In genomic region chr19:54043851-54044250, GRCm38 (mm10) we compare ENCODE assay signal across 8 mouse cellular contexts. TPM values are rescaled to one million over a fixed set of nuclear protein-coding genes. Genes with fewer than 3 reads are reported as not detected.
DNase-seq lines count a peak whose midpoint lies in the region; ATAC-seq and TF ChIP-seq lines count a peak whose summit lies in the region.

TSS of gene Adra2a (plus strand) at chr19:54044151.

- WGBS in heart, embryonic 11.5 days (ENCODE audit: insufficient replicate concordance) = 62% methylated on average over 5 of the region's 5 CpGs
- WGBS in hindbrain, embryonic 10.5 days = 74% methylated on average over 5 of the region's 5 CpGs
- 64% methylated on average over 5 of the region's 5 CpGs for WGBS in liver, embryonic 11.5 days

- no peak within 1 kb of the TSS for H3K27ac ChIP-seq in heart, embryonic 11.5 days (ENCODE audit: low read depth, low read length)
- H3K27ac ChIP-seq in hindbrain, embryonic 10.5 days = peak within 1 kb of the TSS; percentile 70
- H3K27ac ChIP-seq in liver, embryonic 11.5 days (ENCODE audit: low read depth, low read length) = no peak within 1 kb of the TSS

- H3K9ac ChIP-seq in heart, embryonic 11.5 days (ENCODE audit: low read depth, low read length) = peak within 1 kb of the TSS; percentile 58; the same call in 1 of the 2 replicates
- no peak within 1 kb of the TSS; the same call in 1 of the 2 replicates for H3K9ac ChIP-seq in liver, embryonic 11.5 days (ENCODE audit: low read depth, low read length)

- H3K9me3 ChIP-seq in heart, embryonic 11.5 days (replicated peaks; ENCODE audit: control insufficient read depth, low read length) = no peaks in the 10 kb centered on the region
- H3K9me3 ChIP-seq in E14TG2a.4 (ENCODE audit: low read length) = 0 out of 2 replicates have a peak, but pooled peaks cover 2% of the 10 kb centered on the region
- no peaks in the 10 kb centered on the region for H3K9me3 ChIP-seq in hindbrain, embryonic 10.5 days
- no peaks in the 10 kb centered on the region for H3K9me3 ChIP-seq in liver, embryonic 11.5 days (ENCODE audit: control insufficient read depth, low read length)

- no peak for DNase-seq in heart, adult 18-20 months
- no peak for DNase-seq in hindbrain, embryonic 10.5 days (ENCODE audit: low spot score)
- no peak for DNase-seq in liver, embryonic 11.5 days (ENCODE audit: low spot score)
- DNase-seq in thymus, postnatal 0 days (ENCODE audit: low spot score) = no peak
- no peak for DNase-seq in thymus, adult 18-20 months
- no peak for DNase-seq in natural killer cell, adult 2 months (ENCODE audit: low spot score in 2 of 2)

- H3K4me3 ChIP-seq in heart, embryonic 11.5 days (ENCODE audit: low read depth, low read length) = peak within 1 kb of the TSS; percentile 56
- H3K4me3 ChIP-seq in E14TG2a.4 (replicated peaks; ENCODE audit: low read length) = peak within 1 kb of the TSS; percentile 79
- peak within 1 kb of the TSS; percentile 60 for H3K4me3 ChIP-seq in hindbrain, embryonic 10.5 days
- H3K4me3 ChIP-seq in liver, embryonic 11.5 days (ENCODE audit: low read depth, low read length) = peak within 1 kb of the TSS; percentile 46

- H3K4me1 ChIP-seq in heart, embryonic 11.5 days (ENCODE audit: control insufficient read depth, insufficient read depth, low read length) = peaks cover 34% of the 10 kb centered on the region
- H3K4me1 ChIP-seq in E14TG2a.4 (replicated peaks; ENCODE audit: low read depth, low read length) = peaks cover 54% of the 10 kb centered on the region
- peaks cover 45% of the 10 kb centered on the region for H3K4me1 ChIP-seq in hindbrain, embryonic 10.5 days (replicated peaks)
- peaks cover 25% of the 10 kb centered on the region for H3K4me1 ChIP-seq in liver, embryonic 11.5 days (replicated peaks; ENCODE audit: control insufficient read depth, insufficient read depth, low read length)

- no peak for TF ChIP-seq CTCF in E14TG2a.4 (conservative IDR thresholded peaks at IDR 0.05; ENCODE audit: low read length)

- H3K27me3 ChIP-seq in heart, embryonic 11.5 days (ENCODE audit: control insufficient read depth, insufficient read depth, low read length) = peaks cover 42% of the 10 kb centered on the region
- H3K27me3 ChIP-seq in E14TG2a.4 (ENCODE audit: insufficient read depth, low read length) = peaks cover 53% of the 10 kb centered on the region
- peaks cover 44% of the 10 kb centered on the region for H3K27me3 ChIP-seq in hindbrain, embryonic 10.5 days (ENCODE audit: insufficient read depth, poor library complexity, severe bottlenecking)
- H3K27me3 ChIP-seq in liver, embryonic 11.5 days (replicated peaks; ENCODE audit: control insufficient read depth, insufficient read depth, low read length) = peaks cover 44% of the 10 kb centered on the region

- H3K4me2 ChIP-seq in heart, embryonic 11.5 days = peak within 1 kb of the TSS; percentile 96
- H3K4me2 ChIP-seq in liver, embryonic 11.5 days = peak within 1 kb of the TSS; percentile 78

- ATAC-seq in heart, embryonic 11.5 days (replicated peaks; ENCODE audit: insufficient number of reproducible peaks, low FRiP score, low TSS enrichment) = no peak
- ATAC-seq in liver, embryonic 11.5 days (replicated peaks; ENCODE audit: low FRiP score) = no peak

- no peaks in the 10 kb centered on the region for H3K36me3 ChIP-seq in heart, embryonic 11.5 days (ENCODE audit: control insufficient read depth, insufficient read depth, low read length)
- H3K36me3 ChIP-seq in E14TG2a.4 (ENCODE audit: insufficient read depth, low read length) = no peaks in the 10 kb centered on the region
- no peaks in the 10 kb centered on the region for H3K36me3 ChIP-seq in hindbrain, embryonic 10.5 days
- no peaks in the 10 kb centered on the region for H3K36me3 ChIP-seq in liver, embryonic 11.5 days (ENCODE audit: control insufficient read depth, insufficient read depth, low read length)

RNA-seq across cellular contexts. Expression of gene Adra2a, which starts in this region (rescaled TPM):
- 0.10 TPM in 1 of 2 replicates, not detected in the other for polyA plus RNA-seq in heart, embryonic 11.5 days (2014; fragmentation: Nextera tagmentation; extraction: Ambion mirVana)
- under 1 TPM; 0.20 to 0.41 TPM for total RNA-seq in heart, adult 18-20 months (2021)
- polyA plus RNA-seq in hindbrain, embryonic 10.5 days (2016; fragmentation: Nextera tagmentation; extraction: Ambion mirVana) = 0.65 and 1.8 TPM in 2 replicates
- 0.11 and 0.42 TPM in 2 replicates for polyA plus RNA-seq in liver, embryonic 11.5 days (2014; fragmentation: Nextera tagmentation; extraction: Ambion mirVana)
- polyA plus RNA-seq in thymus, postnatal 0 days (2015; fragmentation: Nextera tagmentation; extraction: Ambion mirVana) = 0.46 and 0.51 TPM in 2 replicates
